Mouse (Mus musculus): ENCODE measurements at regions not wholly inside any gene's neighbourhood (a gene's known extent, or its start where the extent isn't known, plus 50 kb on each side); places are given as distances from the start of the nearest gene placed in this dataset.

DNA sequence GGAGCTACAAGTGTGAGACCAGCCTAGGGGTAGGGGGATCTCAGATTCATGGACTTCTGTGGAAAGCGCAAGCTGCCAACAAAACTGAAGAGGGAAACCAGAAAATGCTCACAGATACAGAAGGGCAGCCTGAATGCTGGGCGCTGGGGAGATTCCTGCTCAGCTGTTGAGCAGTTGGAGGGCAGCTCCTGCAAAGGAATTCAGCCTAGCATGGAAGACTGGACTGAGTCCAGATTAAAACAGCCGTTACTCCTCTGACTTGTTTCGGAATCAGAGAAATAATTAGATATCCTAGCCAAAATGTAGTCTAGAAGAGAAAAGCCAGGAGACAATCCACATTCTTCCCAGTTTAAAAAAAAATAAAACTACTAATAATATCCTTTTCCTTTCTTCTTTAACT is 83.7 kb downstream of the Asb9 start:
- DNase-seq = peak; percentile 5
- intact Hi-C loops (cut with DNase I; ENCODE audit: low total_unique reads) = no loop called here
